Mouse (Mus musculus): Measurements from ENCODE around the gene Mx1. TPM values are rescaled to one million over a fixed set of nuclear protein-coding genes. Genes with fewer than 3 reads are reported as not detected.

Gene Mx1
- polyA plus RNA-seq (2015; fragmentation: Nextera tagmentation; extraction: Ambion mirVana), result 0.43 TPM in 1 of 2 replicates, not detected in the other

GRCm38 (mm10) chr16:97462481-97463181 lies at the start of gene Mx1:
TSS of gene Mx1 (minus strand) at chr16:97462907.
- no peak within 1 kb of the TSS for H3K27ac ChIP-seq (replicated peaks)
- H3K9ac ChIP-seq (replicated peaks), result no peak within 1 kb of the TSS
- no peaks in the 10 kb centered on the region for H3K27me3 ChIP-seq
- H3K4me2 ChIP-seq (replicated peaks), result no peak within 1 kb of the TSS
- H3K4me3 ChIP-seq, result no peak within 1 kb of the TSS
- H3K9me3 ChIP-seq, result no peaks in the 10 kb centered on the region
- H3K4me1 ChIP-seq, result 0 out of 2 replicates have a peak, but pooled peaks cover 4% of the 10 kb centered on the region
- ATAC-seq (replicated peaks), result no peak
- no peaks in the 10 kb centered on the region for H3K36me3 ChIP-seq
- 25% methylated on average over 4 of the region's 4 CpGs for WGBS

GRCm38 (mm10) chr16:97512347-97512751 lies 49.6 kb upstream of the Mx1 start:
- ATAC-seq (replicated peaks), result no peak
- H3K9me3 ChIP-seq, result no peaks in the 10 kb centered on the region
- H3K27me3 ChIP-seq, result no peaks in the 10 kb centered on the region
- no peak overlapping the region for H3K4me3 ChIP-seq
- no peaks in the 10 kb centered on the region for H3K36me3 ChIP-seq
- H3K4me1 ChIP-seq, result no peaks in the 10 kb centered on the region
- no peak overlapping the region for H3K4me2 ChIP-seq (replicated peaks)
- H3K9ac ChIP-seq (replicated peaks), result no peak overlapping the region
- WGBS, result 92% methylated on average over 12 of the region's 12 CpGs
- no peak overlapping the region for H3K27ac ChIP-seq (replicated peaks)

GRCm38 (mm10) chr16:97511495-97511894 lies 48.8 kb upstream of the Mx1 start:
- Histone ChIP-seq H3K27me3 (no peaks in the 10 kb centered on the region), H3K9ac (replicated peaks) (no peak overlapping the region), H3K4me3 (no peak overlapping the region), H3K36me3 (no peaks in the 10 kb centered on the region), H3K9me3 (no peaks in the 10 kb centered on the region), H3K27ac (replicated peaks) (no peak overlapping the region), H3K4me1 (no peaks in the 10 kb centered on the region), H3K4me2 (replicated peaks) (no peak overlapping the region)
- no peak for ATAC-seq (replicated peaks)

GRCm38 (mm10) chr16:97510849-97511248 lies 48.1 kb upstream of the Mx1 start:
- Histone ChIP-seq H3K36me3 (no peaks in the 10 kb centered on the region), H3K4me1 (no peaks in the 10 kb centered on the region), H3K9ac (replicated peaks) (no peak overlapping the region), H3K27me3 (no peaks in the 10 kb centered on the region), H3K9me3 (no peaks in the 10 kb centered on the region), H3K4me2 (replicated peaks) (no peak overlapping the region), H3K27ac (replicated peaks) (no peak overlapping the region), H3K4me3 (no peak overlapping the region)
- no peak for ATAC-seq (replicated peaks)
- 75% methylated on average over 5 of the region's 5 CpGs for WGBS

- no peaks in the 10 kb centered on the region for H3K27me3 ChIP-seq
- H3K9ac ChIP-seq (replicated peaks), result no peak overlapping the region
- no peak overlapping the region for H3K27ac ChIP-seq (replicated peaks)
- no peak overlapping the region for H3K4me3 ChIP-seq
- no peak overlapping the region for H3K4me2 ChIP-seq (replicated peaks)
- no peak for ATAC-seq (replicated peaks)
- no peaks in the 10 kb centered on the region for H3K36me3 ChIP-seq
- H3K9me3 ChIP-seq, result no peaks in the 10 kb centered on the region
- H3K4me1 ChIP-seq, result no peaks in the 10 kb centered on the region
Measured at GRCm38 (mm10) chr16:97507783-97508182, 45.1 kb upstream of the Mx1 start.

- no peaks in the 10 kb centered on the region for H3K36me3 ChIP-seq
- H3K4me2 ChIP-seq (replicated peaks), result no peak overlapping the region
- H3K4me3 ChIP-seq, result no peak overlapping the region
- 85% methylated on average over 3 of the region's 3 CpGs for WGBS
- H3K27ac ChIP-seq (replicated peaks), result no peak overlapping the region
- H3K9me3 ChIP-seq, result no peaks in the 10 kb centered on the region
- no peak overlapping the region for H3K9ac ChIP-seq (replicated peaks)
- no peaks in the 10 kb centered on the region for H3K4me1 ChIP-seq
- ATAC-seq (replicated peaks), result no peak
- H3K27me3 ChIP-seq, result no peaks in the 10 kb centered on the region
Measured at GRCm38 (mm10) chr16:97504793-97505192, 42.1 kb upstream of the Mx1 start.

GRCm38 (mm10) chr16:97503849-97504248 lies 41.1 kb upstream of the Mx1 start:
- Histone ChIP-seq H3K9ac (replicated peaks) (no peak overlapping the region), H3K9me3 (no peaks in the 10 kb centered on the region), H3K27me3 (no peaks in the 10 kb centered on the region), H3K27ac (replicated peaks) (no peak overlapping the region), H3K4me1 (no peaks in the 10 kb centered on the region), H3K4me2 (replicated peaks) (no peak overlapping the region), H3K4me3 (no peak overlapping the region), H3K36me3 (no peaks in the 10 kb centered on the region)
- WGBS, result 86% methylated on average over 3 of the region's 3 CpGs
- no peak for ATAC-seq (replicated peaks)

GRCm38 (mm10) chr16:97500901-97501300 lies 38.2 kb upstream of the Mx1 start:
- H3K4me1 ChIP-seq, result no peaks in the 10 kb centered on the region
- no peak overlapping the region for H3K27ac ChIP-seq (replicated peaks)
- no peaks in the 10 kb centered on the region for H3K27me3 ChIP-seq
- 90% methylated on average over 7 of the region's 7 CpGs for WGBS
- no peak overlapping the region for H3K9ac ChIP-seq (replicated peaks)
- no peaks in the 10 kb centered on the region for H3K36me3 ChIP-seq
- H3K4me2 ChIP-seq (replicated peaks), result no peak overlapping the region
- no peak overlapping the region for H3K4me3 ChIP-seq
- no peak for ATAC-seq (replicated peaks)
- no peaks in the 10 kb centered on the region for H3K9me3 ChIP-seq

GRCm38 (mm10) chr16:97499450-97499849 lies 36.7 kb upstream of the Mx1 start:
- no peaks in the 10 kb centered on the region for H3K36me3 ChIP-seq
- no peak overlapping the region for H3K4me3 ChIP-seq
- H3K27me3 ChIP-seq, result no peaks in the 10 kb centered on the region
- whole genome bisulfite sequencing, result 91% methylated on average over 7 of the region's 7 CpGs
- H3K9me3 ChIP-seq, result no peaks in the 10 kb centered on the region
- no peak overlapping the region for H3K9ac ChIP-seq (replicated peaks)
- no peak overlapping the region for H3K4me2 ChIP-seq (replicated peaks)
- no peaks in the 10 kb centered on the region for H3K4me1 ChIP-seq
- H3K27ac ChIP-seq (replicated peaks), result no peak overlapping the region
- no peak for ATAC-seq (replicated peaks)

GRCm38 (mm10) chr16:97498139-97498538 lies 35.4 kb upstream of the Mx1 start:
- Histone ChIP-seq H3K4me1 (no peaks in the 10 kb centered on the region), H3K36me3 (no peaks in the 10 kb centered on the region), H3K27me3 (no peaks in the 10 kb centered on the region), H3K9me3 (no peaks in the 10 kb centered on the region), H3K9ac (replicated peaks) (no peak overlapping the region), H3K4me2 (replicated peaks) (no peak overlapping the region), H3K4me3 (no peak overlapping the region), H3K27ac (replicated peaks) (no peak overlapping the region)
- WGBS, result 94% methylated on average over 3 of the region's 3 CpGs
- no peak for ATAC-seq (replicated peaks)

- Histone ChIP-seq H3K9me3 (no peaks in the 10 kb centered on the region), H3K27ac (replicated peaks) (no peak overlapping the region), H3K4me2 (replicated peaks) (no peak overlapping the region), H3K4me1 (no peaks in the 10 kb centered on the region), H3K9ac (replicated peaks) (no peak overlapping the region), H3K36me3 (no peaks in the 10 kb centered on the region), H3K27me3 (no peaks in the 10 kb centered on the region), H3K4me3 (no peak overlapping the region)
- ATAC-seq (replicated peaks), result no peak
- 72% methylated on average over 5 of the region's 5 CpGs for WGBS
Measured at GRCm38 (mm10) chr16:97497682-97498081, 35.0 kb upstream of the Mx1 start.

GRCm38 (mm10) chr16:97496026-97496425 lies 33.3 kb upstream of the Mx1 start:
- Histone ChIP-seq H3K27me3 (no peaks in the 10 kb centered on the region), H3K4me3 (no peak overlapping the region), H3K27ac (replicated peaks) (no peak overlapping the region), H3K36me3 (no peaks in the 10 kb centered on the region), H3K9me3 (no peaks in the 10 kb centered on the region), H3K4me1 (no peaks in the 10 kb centered on the region), H3K4me2 (replicated peaks) (no peak overlapping the region), H3K9ac (replicated peaks) (no peak overlapping the region)
- no peak for ATAC-seq (replicated peaks)
- 58% methylated on average over 3 of the region's 3 CpGs for WGBS

GRCm38 (mm10) chr16:97492369-97492768 lies 29.7 kb upstream of the Mx1 start:
- Histone ChIP-seq H3K9ac (replicated peaks) (no peak overlapping the region), H3K27me3 (no peaks in the 10 kb centered on the region), H3K4me2 (replicated peaks) (no peak overlapping the region), H3K9me3 (no peaks in the 10 kb centered on the region), H3K36me3 (no peaks in the 10 kb centered on the region), H3K27ac (replicated peaks) (no peak overlapping the region), H3K4me3 (no peak overlapping the region), H3K4me1 (no peaks in the 10 kb centered on the region)
- no peak for ATAC-seq (replicated peaks)
- 92% methylated on average over 1 of the region's 1 CpGs for WGBS
